Mouse (Mus musculus): Measurements from ENCODE around the gene Gm572. TPM values are rescaled to one million over a fixed set of nuclear protein-coding genes. Genes with fewer than 3 reads are reported as not detected.

Gm572 gene
- polyA plus RNA-seq, 1 experiment from 2014 or later, result not detected

DNA sequence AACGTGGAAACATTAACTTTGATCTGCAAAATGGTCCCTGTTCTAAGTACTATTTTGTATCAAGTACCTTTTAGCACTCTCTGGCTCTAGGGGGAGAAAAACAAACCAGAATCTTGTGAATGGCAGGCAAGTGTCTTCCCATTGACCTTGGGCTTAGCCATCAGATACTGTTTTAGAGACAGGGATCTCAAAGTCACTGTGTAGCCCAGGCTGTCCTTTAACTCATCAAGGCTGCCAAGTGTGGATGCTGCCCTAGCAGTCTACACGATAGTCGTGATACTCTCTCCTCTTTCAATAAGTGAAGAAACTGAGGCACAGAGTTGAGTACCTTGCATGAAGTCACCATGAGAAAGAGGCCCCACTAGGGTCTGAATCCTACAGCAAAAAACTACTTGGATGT lies 15.9 kb upstream of the Gm572 start:
- 63% methylated on average over 3 of the region's 3 CpGs for WGBS
- Histone ChIP-seq H3K27me3 (no peaks in the 10 kb centered on the region), H3K9ac (peak overlapping the region; percentile 100), H3K27ac (no peak overlapping the region), H3K4me1 (peaks cover 28% of the 10 kb centered on the region), H3K4me2 (peak overlapping the region; percentile 84), H3K9me3 (replicated peaks) (no peaks in the 10 kb centered on the region), H3K4me3 (peak overlapping the region; percentile 99), H3K36me3 (ENCODE audit: poor library complexity, severe bottlenecking) (peaks cover 29% of the 10 kb centered on the region)
- ATAC-seq, result peak; percentile 28

DNA sequence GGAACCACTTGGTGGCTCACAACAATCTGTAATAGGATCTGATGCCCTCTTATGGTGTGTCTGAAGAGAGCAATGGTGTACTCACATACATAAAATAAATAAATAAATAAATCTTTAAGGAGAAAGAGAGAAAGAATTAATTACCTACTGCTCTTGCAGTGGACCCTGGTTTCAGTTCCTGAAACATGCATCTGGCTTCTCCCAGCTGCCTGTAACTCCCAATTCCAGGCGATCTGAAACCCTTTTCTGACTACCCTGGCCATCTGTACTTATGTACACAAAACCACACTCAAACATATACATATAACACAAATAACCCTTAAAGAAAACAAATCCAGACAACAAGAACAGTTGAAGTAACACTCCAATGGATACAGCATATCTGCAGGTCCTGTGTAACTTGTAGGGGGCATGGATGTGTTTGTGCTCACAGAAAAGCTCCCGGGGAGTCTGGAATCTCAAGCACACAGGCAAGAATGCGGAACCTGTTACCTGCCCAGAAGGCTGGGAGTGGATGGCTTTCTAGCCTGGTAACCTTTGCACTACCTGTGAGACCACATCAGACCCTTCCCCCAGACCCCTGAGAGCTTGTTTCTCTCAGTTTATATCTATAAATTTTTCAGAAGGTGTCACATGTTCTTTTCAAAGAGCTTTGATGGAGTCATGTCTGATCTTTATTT lies 11.0 kb upstream of the Gm572 start:
- Histone ChIP-seq H3K36me3 (ENCODE audit: poor library complexity, severe bottlenecking) (no peaks in the 10 kb centered on the region), H3K27me3 (no peaks in the 10 kb centered on the region), H3K9me3 (replicated peaks) (no peaks in the 10 kb centered on the region), H3K27ac (no peak overlapping the region), H3K9ac (no peak overlapping the region), H3K4me2 (no peak overlapping the region), H3K4me1 (no peaks in the 10 kb centered on the region), H3K4me3 (no peak overlapping the region)
- 76% methylated on average over 3 of the region's 3 CpGs for WGBS
- ATAC-seq, result no peak

- H3K9ac ChIP-seq, result no peak overlapping the region
- H3K4me1 ChIP-seq, result no peaks in the 10 kb centered on the region
- ATAC-seq, result no peak
- H3K27ac ChIP-seq, result no peak overlapping the region
- no peaks in the 10 kb centered on the region for H3K9me3 ChIP-seq (replicated peaks)
- H3K36me3 ChIP-seq (ENCODE audit: poor library complexity, severe bottlenecking), result no peaks in the 10 kb centered on the region
- no peak overlapping the region for H3K4me3 ChIP-seq
- H3K27me3 ChIP-seq, result no peaks in the 10 kb centered on the region
- H3K4me2 ChIP-seq, result no peak overlapping the region
- WGBS, result 76% methylated on average over 2 of the region's 2 CpGs
Observed at GRCm38 (mm10) chr4:148633395-148634061, 9.6 kb upstream of the Gm572 start.

- Histone ChIP-seq H3K27me3 (no peaks in the 10 kb centered on the region), H3K4me3 (no peak overlapping the region), H3K9me3 (replicated peaks) (no peaks in the 10 kb centered on the region), H3K9ac (no peak overlapping the region), H3K4me2 (no peak overlapping the region), H3K36me3 (ENCODE audit: poor library complexity, severe bottlenecking) (no peaks in the 10 kb centered on the region), H3K27ac (no peak overlapping the region), H3K4me1 (no peaks in the 10 kb centered on the region)
- ATAC-seq, result no peak
- 82% methylated on average over 2 of the region's 2 CpGs for WGBS
Observed at GRCm38 (mm10) chr4:148635309-148635708, 7.8 kb upstream of the Gm572 start.

DNA sequence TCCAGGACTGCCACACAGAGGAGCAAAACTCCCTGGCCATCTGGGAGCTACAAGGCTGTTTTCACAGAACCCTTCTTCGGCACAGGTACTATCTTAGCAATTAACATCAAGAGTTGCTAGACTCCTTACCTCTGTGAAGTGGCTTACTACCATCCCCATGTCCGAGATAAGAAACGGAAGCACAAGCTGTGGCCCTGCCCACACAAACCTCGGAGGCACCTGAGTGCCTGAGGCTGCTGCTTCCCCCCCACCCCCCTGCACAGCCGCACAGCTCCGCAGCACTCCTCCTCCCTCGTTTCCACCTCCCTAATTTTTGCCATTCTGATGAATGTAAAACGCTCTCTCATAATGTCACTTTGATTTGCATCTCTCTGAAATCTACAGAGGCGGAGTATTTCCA lies 4.8 kb upstream of the Gm572 start:
- no peak overlapping the region for H3K9ac ChIP-seq
- no peak overlapping the region for H3K4me3 ChIP-seq
- H3K4me2 ChIP-seq, result no peak overlapping the region
- WGBS, result 58% methylated on average over 9 of the region's 9 CpGs
- no peaks in the 10 kb centered on the region for H3K27me3 ChIP-seq
- H3K36me3 ChIP-seq (ENCODE audit: poor library complexity, severe bottlenecking), result no peaks in the 10 kb centered on the region
- no peak for ATAC-seq
- no peaks in the 10 kb centered on the region for H3K9me3 ChIP-seq (replicated peaks)
- no peaks in the 10 kb centered on the region for H3K4me1 ChIP-seq
- no peak overlapping the region for H3K27ac ChIP-seq

DNA sequence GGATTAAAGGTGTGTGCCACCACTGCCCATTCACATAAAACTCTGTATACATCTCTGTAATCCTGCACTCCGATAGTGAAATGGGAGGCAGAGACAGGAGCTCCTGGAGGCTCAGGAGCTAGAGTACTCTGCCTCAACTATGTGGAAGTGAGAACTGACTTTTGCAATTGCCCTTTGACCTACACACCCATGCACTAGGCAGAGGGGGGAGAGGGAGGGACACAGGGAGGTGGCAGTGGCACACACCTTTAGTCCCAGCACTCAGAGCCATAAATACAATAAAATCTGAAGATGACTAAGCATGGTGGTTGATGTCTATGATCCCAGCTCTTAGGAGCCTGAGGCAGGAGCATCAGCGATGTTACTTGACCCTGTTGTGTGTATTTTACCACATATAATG lies 3.7 kb upstream of the Gm572 start:
- H3K9ac ChIP-seq, result no peak overlapping the region
- no peaks in the 10 kb centered on the region for H3K9me3 ChIP-seq (replicated peaks)
- H3K4me2 ChIP-seq, result no peak overlapping the region
- WGBS, result 85% methylated on average over 2 of the region's 2 CpGs
- no peaks in the 10 kb centered on the region for H3K36me3 ChIP-seq (ENCODE audit: poor library complexity, severe bottlenecking)
- H3K27ac ChIP-seq, result no peak overlapping the region
- no peaks in the 10 kb centered on the region for H3K27me3 ChIP-seq
- H3K4me3 ChIP-seq, result no peak overlapping the region
- peaks cover 4% of the 10 kb centered on the region; the same call in 1 of the 2 replicates for H3K4me1 ChIP-seq
- no peak for ATAC-seq

DNA sequence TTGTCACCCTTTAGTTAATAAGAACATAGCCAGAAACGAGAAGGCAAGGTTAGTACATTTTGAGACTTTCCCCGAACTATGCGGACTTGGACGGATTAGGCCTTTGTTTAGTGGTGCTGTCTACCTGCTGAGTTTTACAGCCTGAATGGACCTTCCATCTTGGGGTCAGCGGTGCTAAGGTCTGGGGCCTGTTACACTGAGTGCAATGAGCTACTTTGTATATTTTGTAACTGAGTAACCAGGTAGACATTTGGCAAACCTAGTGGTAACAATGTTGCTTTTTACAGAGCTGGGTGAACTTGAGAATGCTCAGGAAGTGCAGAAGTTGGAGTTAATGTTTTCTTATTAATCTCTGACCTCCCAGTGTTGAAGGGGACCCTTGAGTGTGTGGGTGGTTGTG lies 2.0 kb upstream of the Gm572 start:
- Histone ChIP-seq H3K9me3 (replicated peaks) (no peaks in the 10 kb centered on the region), H3K36me3 (ENCODE audit: poor library complexity, severe bottlenecking) (no peaks in the 10 kb centered on the region), H3K4me3 (no peak overlapping the region), H3K9ac (no peak overlapping the region), H3K4me1 (peaks cover 4% of the 10 kb centered on the region; the same call in 1 of the 2 replicates), H3K4me2 (no peak overlapping the region), H3K27ac (no peak overlapping the region), H3K27me3 (no peaks in the 10 kb centered on the region)
- WGBS, result 74% methylated on average over 5 of the region's 5 CpGs
- no peak for ATAC-seq

GRCm38 (mm10) chr4:148644157-148644511 lies 1.0 kb downstream of the Gm572 start:
- H3K27ac ChIP-seq, result no peak overlapping the region
- no peaks in the 10 kb centered on the region for H3K9me3 ChIP-seq (replicated peaks)
- no peak overlapping the region for H3K9ac ChIP-seq
- WGBS, result 8% methylated on average over 9 of the region's 9 CpGs
- no peaks in the 10 kb centered on the region for H3K36me3 ChIP-seq (ENCODE audit: poor library complexity, severe bottlenecking)
- H3K4me2 ChIP-seq, result peak overlapping the region; percentile 37
- H3K4me1 ChIP-seq, result peaks cover 4% of the 10 kb centered on the region; the same call in 1 of the 2 replicates
- no peaks in the 10 kb centered on the region for H3K27me3 ChIP-seq
- ATAC-seq, result no peak
- H3K4me3 ChIP-seq, result 0 out of 2 replicates have a peak overlapping the region, but pooled peaks have one; percentile 5

GRCm38 (mm10) chr4:148644926-148645325 lies 1.8 kb downstream of the Gm572 start:
- ATAC-seq, result no peak
- Histone ChIP-seq H3K4me1 (peaks cover 4% of the 10 kb centered on the region; the same call in 1 of the 2 replicates), H3K36me3 (ENCODE audit: poor library complexity, severe bottlenecking) (no peaks in the 10 kb centered on the region), H3K9me3 (replicated peaks) (no peaks in the 10 kb centered on the region), H3K4me3 (no peak overlapping the region), H3K27ac (no peak overlapping the region), H3K4me2 (no peak overlapping the region), H3K27me3 (no peaks in the 10 kb centered on the region), H3K9ac (no peak overlapping the region)
- 86% methylated on average over 6 of the region's 6 CpGs for WGBS

GRCm38 (mm10) chr4:148646616-148647015 lies 3.5 kb downstream of the Gm572 start:
- 65% methylated on average over 11 of the region's 11 CpGs for WGBS
- no peak overlapping the region for H3K4me2 ChIP-seq

GRCm38 (mm10) chr4:148649309-148649708 lies 6.2 kb downstream of the Gm572 start:
- 59% methylated on average over 3 of the region's 3 CpGs for WGBS

More at GRCm38 (mm10) chr4:148646616-148647015, 3.5 kb downstream of the Gm572 start:
- no peak overlapping the region for H3K27ac ChIP-seq
- no peak overlapping the region for H3K9ac ChIP-seq
- H3K4me3 ChIP-seq, result no peak overlapping the region
- no peaks in the 10 kb centered on the region for H3K36me3 ChIP-seq (ENCODE audit: poor library complexity, severe bottlenecking)
- H3K9me3 ChIP-seq (replicated peaks), result no peaks in the 10 kb centered on the region
- H3K4me1 ChIP-seq, result peaks cover 4% of the 10 kb centered on the region; the same call in 1 of the 2 replicates
- H3K27me3 ChIP-seq, result no peaks in the 10 kb centered on the region
- no peak for ATAC-seq

GRCm38 (mm10) chr4:148651045-148651444 lies 7.9 kb downstream of the Gm572 start:
- Histone ChIP-seq H3K27ac (no peak overlapping the region), H3K27me3 (no peaks in the 10 kb centered on the region), H3K4me2 (no peak overlapping the region), H3K9ac (no peak overlapping the region), H3K9me3 (replicated peaks) (no peaks in the 10 kb centered on the region), H3K36me3 (ENCODE audit: poor library complexity, severe bottlenecking) (no peaks in the 10 kb centered on the region), H3K4me3 (no peak overlapping the region), H3K4me1 (no peaks in the 10 kb centered on the region)
- no peak for ATAC-seq
- WGBS, result 75% methylated on average over 9 of the region's 9 CpGs

More at GRCm38 (mm10) chr4:148649309-148649708, 6.2 kb downstream of the Gm572 start:
- no peak for ATAC-seq
- H3K36me3 ChIP-seq (ENCODE audit: poor library complexity, severe bottlenecking), result no peaks in the 10 kb centered on the region
- H3K4me3 ChIP-seq, result no peak overlapping the region
- H3K27ac ChIP-seq, result no peak overlapping the region
- no peaks in the 10 kb centered on the region for H3K9me3 ChIP-seq (replicated peaks)
- no peaks in the 10 kb centered on the region for H3K4me1 ChIP-seq
- no peaks in the 10 kb centered on the region for H3K27me3 ChIP-seq
- no peak overlapping the region for H3K4me2 ChIP-seq
- H3K9ac ChIP-seq, result no peak overlapping the region
